Mouse (Mus musculus) adrenal gland, postnatal 10 days (tissue): ENCODE measurements at regions not wholly inside any gene's neighbourhood (a gene's known extent, or its start where the extent isn't known, plus 50 kb on each side); places are given as distances from the start of the nearest gene placed in this dataset. TPM values are rescaled to one million over a fixed set of nuclear protein-coding genes. Genes with fewer than 3 reads are reported as not detected.
"Not testable (repeated sequence)": the region's sequence is repeated elsewhere in the genome, so short reads cannot be mapped to it uniquely, and the experiment has no call there.

Experiments used
- DNase-seq: peaks from one replicate; pipeline ENCODE4 v3.0.0; 2021; ENCODE audit warnings: mixed read lengths
- microRNA-seq: library from miRNA; unstranded; fragments of <30 nt; microRNA quantifications from one replicate; pipeline ENCODE4 v1.2.0, GENCODE M21; 2021

DNA sequence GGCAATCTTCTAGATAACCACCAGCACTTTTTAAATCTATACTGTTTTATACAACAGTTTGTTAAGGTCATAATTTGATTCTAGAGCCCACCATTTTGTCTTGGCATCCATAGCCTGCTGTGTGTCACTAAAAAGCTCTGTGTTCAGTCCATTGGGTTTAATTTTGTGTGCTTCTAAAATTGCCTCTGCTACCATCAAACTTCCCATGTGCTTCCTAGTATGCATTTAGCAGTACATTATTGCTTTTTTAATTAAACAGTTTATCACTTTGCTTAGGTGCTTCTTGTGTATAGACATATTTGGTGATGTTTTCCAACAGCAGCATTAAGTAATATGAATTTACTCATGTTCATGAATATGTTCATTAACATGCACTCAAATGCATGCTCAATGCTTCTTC is 102.4 kb upstream of the Egfr start:
- no peak for DNase-seq

DNA sequence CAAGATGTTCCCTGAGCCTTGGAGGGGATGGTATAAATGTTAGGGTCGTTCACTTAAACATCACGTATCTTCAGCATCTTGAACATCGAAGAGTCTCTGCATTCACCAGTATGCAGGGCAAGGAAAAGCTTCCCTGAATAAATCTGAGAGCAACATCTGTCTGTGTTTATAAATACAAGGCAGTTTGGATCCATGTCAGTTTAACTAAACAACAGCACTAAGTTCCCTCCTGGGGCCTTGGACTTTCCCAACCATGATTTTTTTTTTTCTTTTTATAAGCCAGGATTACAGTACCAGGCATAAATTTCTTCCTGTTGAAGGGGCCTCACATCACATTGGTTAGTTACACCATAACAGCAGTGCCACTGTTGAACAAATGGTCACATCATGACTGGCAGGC is 88.2 kb upstream of the Egfr start:
- no peak for DNase-seq

DNA sequence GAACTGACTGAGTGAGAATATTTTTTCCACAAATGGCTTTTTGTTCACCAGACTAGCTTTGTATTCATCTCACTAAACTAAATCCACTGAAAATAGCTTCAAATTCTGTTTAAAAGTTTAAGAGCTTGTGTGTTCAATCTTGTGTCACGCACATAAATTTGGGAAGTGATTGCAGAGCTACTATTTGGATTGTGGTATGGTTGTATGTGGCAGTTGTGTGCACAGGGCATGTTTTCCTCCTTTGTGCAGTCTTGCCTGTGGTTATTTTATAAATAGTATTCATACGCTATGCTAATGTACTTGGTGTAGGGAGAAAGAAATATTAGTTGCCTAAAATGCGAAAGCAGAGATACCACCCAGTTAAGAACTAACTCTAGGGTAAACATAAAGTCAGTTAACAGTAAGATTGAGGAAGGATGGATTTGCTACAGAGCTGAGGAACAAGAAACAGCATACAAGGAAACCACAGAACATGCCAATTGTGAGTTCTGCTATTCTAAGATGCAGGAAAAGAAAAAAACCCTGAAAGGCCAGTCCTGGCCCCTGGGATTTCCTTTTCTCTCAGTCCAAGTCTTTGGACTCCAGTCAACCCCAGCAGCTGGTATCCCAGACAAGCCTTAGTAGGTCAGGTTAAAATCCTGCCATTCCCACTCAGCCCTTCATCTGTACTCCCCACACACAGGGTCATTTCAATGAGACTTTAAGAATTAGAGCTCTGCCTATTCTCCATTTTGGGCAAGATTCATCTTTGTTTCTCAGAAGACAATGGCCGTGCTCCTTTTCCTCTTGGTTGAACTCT is 82.4 kb upstream of the Egfr start:
- DNase-seq, result no peak

DNA sequence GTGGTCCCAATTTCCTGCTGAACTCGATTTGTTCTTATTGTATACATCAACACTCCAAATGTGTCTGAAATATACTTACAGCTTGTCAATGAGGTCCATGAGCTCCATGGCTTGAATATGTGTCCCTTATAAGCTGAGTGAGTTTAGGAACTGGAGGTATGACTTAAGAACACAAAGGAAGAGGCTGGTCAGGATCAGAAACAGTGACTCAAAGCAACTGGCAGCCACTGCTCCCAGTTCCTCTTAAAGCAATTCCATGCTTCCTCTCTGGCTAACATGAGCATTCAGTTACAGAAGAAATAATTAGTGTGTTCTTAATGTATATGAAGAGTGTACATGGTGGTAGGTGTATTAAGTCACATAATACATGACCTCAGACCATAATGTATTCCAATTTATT is 81.7 kb upstream of the Egfr start:
- DNase-seq, result no peak

GRCm38 (mm10) chr11:16675951-16676350 is 76.1 kb upstream of the Egfr start:
- not testable (repeated sequence) for DNase-seq

- DNase-seq, result no peak
Measured at GRCm38 (mm10) chr11:16683538-16683937, 68.5 kb upstream of the Egfr start.

DNA sequence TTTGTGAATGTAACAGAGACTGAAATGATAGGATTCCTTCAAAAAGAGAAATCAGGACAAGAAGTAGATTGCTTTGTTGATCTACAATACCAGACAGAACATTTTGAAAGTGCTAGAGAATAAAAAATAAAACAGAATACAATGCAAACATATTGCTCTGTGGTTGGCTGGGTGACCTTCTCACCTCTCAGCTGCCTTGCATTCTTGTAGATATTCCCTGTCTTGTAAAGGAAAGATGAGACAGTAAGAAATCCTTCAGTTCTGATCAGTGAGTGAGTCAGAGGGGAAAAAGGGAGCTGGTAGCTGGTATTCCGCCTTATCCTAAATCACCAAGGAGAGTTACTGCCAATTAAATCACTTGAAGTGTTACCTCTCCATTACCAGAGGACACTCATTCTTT is 56.4 kb upstream of the Egfr start:
- DNase-seq, result no peak

DNA sequence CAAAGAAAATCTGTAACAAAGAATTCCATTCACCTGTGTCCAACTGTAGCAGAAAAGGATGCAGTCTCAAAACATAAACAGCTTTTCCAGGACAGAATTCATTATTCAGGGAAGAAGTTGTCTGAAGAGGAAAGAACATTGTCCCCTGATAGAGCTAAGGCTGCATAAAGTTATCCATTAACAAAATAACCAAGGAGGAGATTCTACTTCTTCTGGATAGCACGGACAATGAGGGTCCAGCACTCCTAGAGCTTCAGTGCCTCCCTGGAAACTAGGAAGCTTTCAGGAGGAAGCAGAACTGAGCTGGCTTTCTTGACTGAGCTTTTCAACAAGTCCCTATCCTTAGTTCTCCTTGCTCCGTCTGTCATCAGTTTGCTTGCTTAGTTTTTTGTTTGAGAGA is 55.2 kb upstream of the Egfr start:
- DNase-seq, result no peak

DNA sequence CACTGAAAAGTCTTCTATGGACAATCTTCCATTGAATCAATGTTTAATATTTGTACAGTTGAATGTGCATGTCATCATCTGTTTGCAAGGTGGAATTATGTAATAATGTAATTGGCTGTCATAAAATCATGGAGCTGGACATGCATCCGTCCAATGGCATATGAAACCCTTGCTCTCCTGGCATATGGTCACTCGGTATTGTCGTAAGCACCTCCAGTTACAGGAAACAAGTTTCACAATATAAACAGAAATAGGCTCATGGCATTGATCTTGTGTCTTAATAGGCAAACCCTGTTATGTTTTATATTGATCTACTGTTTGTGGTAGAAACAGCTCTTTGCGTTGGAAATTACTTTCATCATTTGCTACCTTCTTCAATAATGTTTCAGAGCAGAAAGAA is 50.2 kb upstream of the Egfr start:
- DNase-seq, result no peak

Small RNA genes lying in the stretch of these regions (microRNA-seq; reads per million reads assigned to microRNA genes)
- not detected for gene Gm24714
